In genomic region chr7:78578461-78579359, GRCm38 (mm10) we compare ENCODE assay signal across 8 mouse cellular contexts.
DNase-seq lines count a peak whose midpoint lies in the region; ATAC-seq and TF ChIP-seq lines count a peak whose summit lies in the region.

No protein-coding gene starts in this region.

- H3K4me3 ChIP-seq in heart, embryonic 11.5 days (ENCODE audit: low read depth, low read length): peak overlapping the region; percentile 56
- H3K4me3 ChIP-seq in E14TG2a.4 (replicated peaks; ENCODE audit: low read length): peak overlapping the region; percentile 80
- H3K4me3 ChIP-seq in hindbrain, embryonic 11.5 days (ENCODE audit: low read depth, low read length): peak overlapping the region; percentile 60
- H3K4me3 ChIP-seq in midbrain, embryonic 10.5 days: peak overlapping the region; percentile 67

- peaks cover 90% of the 10 kb centered on the region for H3K27me3 ChIP-seq in heart, embryonic 11.5 days (ENCODE audit: control insufficient read depth, insufficient read depth, low read length)
- peaks cover 96% of the 10 kb centered on the region for H3K27me3 ChIP-seq in E14TG2a.4 (ENCODE audit: insufficient read depth, low read length)
- peaks cover 16% of the 10 kb centered on the region for H3K27me3 ChIP-seq in hindbrain, embryonic 11.5 days (ENCODE audit: control insufficient read depth, insufficient read depth, low read length)
- peaks cover 95% of the 10 kb centered on the region for H3K27me3 ChIP-seq in midbrain, embryonic 10.5 days (ENCODE audit: low read depth, poor library complexity, severe bottlenecking)

- WGBS in heart, embryonic 11.5 days (ENCODE audit: insufficient replicate concordance): under 1% methylated on average over 46 of the region's 66 CpGs
- WGBS in hindbrain, embryonic 11.5 days: under 1% methylated on average over 39 of the region's 66 CpGs
- WGBS in midbrain, embryonic 10.5 days: under 1% methylated on average over 62 of the region's 66 CpGs

- no peak for TF ChIP-seq CTCF in E14TG2a.4 (conservative IDR thresholded peaks at IDR 0.05; ENCODE audit: low read length)

- ATAC-seq in heart, embryonic 11.5 days (replicated peaks; ENCODE audit: insufficient number of reproducible peaks, low FRiP score, low TSS enrichment): no peak
- peak; percentile 25 for ATAC-seq in hindbrain, embryonic 11.5 days (ENCODE audit: low FRiP score)

- no peak for DNase-seq in heart, adult 18-20 months
- DNase-seq in cerebellum, postnatal 36 days: peak; percentile 62 to 67
- DNase-seq in hindbrain, embryonic 11.5 days (ENCODE audit: low spot score): peak; percentile 68
- DNase-seq in midbrain, embryonic 10.5 days (ENCODE audit: low spot score): peak; percentile 67
- DNase-seq in thymus, postnatal 0 days (ENCODE audit: low spot score): peak; percentile 23
- DNase-seq in gastrocnemius, adult 8-10 months (ENCODE audit: low spot score in 2 of 2): no peak

- no peaks in the 10 kb centered on the region for H3K9me3 ChIP-seq in heart, embryonic 11.5 days (replicated peaks; ENCODE audit: control insufficient read depth, low read length)
- H3K9me3 ChIP-seq in E14TG2a.4 (ENCODE audit: low read length): peaks cover 8% of the 10 kb centered on the region; the same call in 1 of the 2 replicates
- no peaks in the 10 kb centered on the region for H3K9me3 ChIP-seq in hindbrain, embryonic 11.5 days (ENCODE audit: control insufficient read depth, low read length)
- no peaks in the 10 kb centered on the region for H3K9me3 ChIP-seq in midbrain, embryonic 10.5 days (replicated peaks)

- H3K4me2 ChIP-seq in heart, embryonic 11.5 days: peak overlapping the region; percentile 87
- H3K4me2 ChIP-seq in hindbrain, embryonic 11.5 days (replicated peaks; ENCODE audit: low read depth, low read length): peak overlapping the region; percentile 87

- H3K27ac ChIP-seq in heart, embryonic 11.5 days (ENCODE audit: low read depth, low read length): no peak overlapping the region
- peak overlapping the region; percentile 74 for H3K27ac ChIP-seq in hindbrain, embryonic 11.5 days (ENCODE audit: low read depth, low read length)
- H3K27ac ChIP-seq in midbrain, embryonic 10.5 days (replicated peaks): peak overlapping the region; percentile 84

- H3K4me1 ChIP-seq in heart, embryonic 11.5 days (ENCODE audit: control insufficient read depth, insufficient read depth, low read length): 0 out of 2 replicates have a peak, but pooled peaks cover 3% of the 10 kb centered on the region
- peaks cover 36% of the 10 kb centered on the region for H3K4me1 ChIP-seq in E14TG2a.4 (replicated peaks; ENCODE audit: low read depth, low read length)
- peaks cover 5% of the 10 kb centered on the region; the same call in 1 of the 2 replicates for H3K4me1 ChIP-seq in hindbrain, embryonic 11.5 days (replicated peaks; ENCODE audit: control insufficient read depth, insufficient read depth, low read length)
- peaks cover 39% of the 10 kb centered on the region for H3K4me1 ChIP-seq in midbrain, embryonic 10.5 days

- H3K36me3 ChIP-seq in heart, embryonic 11.5 days (ENCODE audit: control insufficient read depth, insufficient read depth, low read length): no peaks in the 10 kb centered on the region
- H3K36me3 ChIP-seq in E14TG2a.4 (ENCODE audit: insufficient read depth, low read length): no peaks in the 10 kb centered on the region
- no peaks in the 10 kb centered on the region for H3K36me3 ChIP-seq in hindbrain, embryonic 11.5 days (ENCODE audit: control insufficient read depth, insufficient read depth, low read length)
- no peaks in the 10 kb centered on the region for H3K36me3 ChIP-seq in midbrain, embryonic 10.5 days

- 0 out of 2 replicates have a peak overlapping the region, but pooled peaks have one; percentile 34 for H3K9ac ChIP-seq in heart, embryonic 11.5 days (ENCODE audit: low read depth, low read length)
- H3K9ac ChIP-seq in hindbrain, embryonic 11.5 days (ENCODE audit: low read depth, low read length): peak overlapping the region; percentile 40

Comparison
In these comparisons a context has a peak if more than half of its experiments do, and no peak if none do; other contexts are left out.
1. DNase-seq: peak in cerebellum, postnatal 36 days (2 of 2), hindbrain, embryonic 11.5 days (single experiment), midbrain, embryonic 10.5 days (single experiment) and thymus, postnatal 0 days (single experiment); none in heart, adult 18-20 months (0 of 2) and gastrocnemius, adult 8-10 months (0 of 2).
2. Peak in every context shown above with its lines, with median percentiles within 50 percentile points of each other: H3K4me3 ChIP-seq.